Mouse (Mus musculus) ES-Bruce4 (cell line): ENCODE results near the gene Bicral.

ENCODE experiments used
- CTCF ChIP-seq: IDR thresholded peaks from one replicate; pipeline ENCODE4 v1.8.1; 2011; ENCODE audit warnings: low read depth, low read length
- POLR2A ChIP-seq: IDR thresholded peaks from one replicate; pipeline ENCODE4 v1.8.1; 2011; ENCODE audit warnings: low read length; ENCODE audit not compliant: insufficient read depth

- TF ChIP-seq CTCF (no peak), POLR2A (no peak)
Measured at GRCm38 (mm10) chr17:46799680-46800079, 58.6 kb downstream of the Bicral start.
